Mouse (Mus musculus): ENCODE measurements around the gene Fjx1.

The Fjx1 gene

GRCm38 (mm10) chr2:102426434-102426833 is 25.9 kb downstream of the Fjx1 start:
- DNase-seq (ENCODE audit: low spot score in 2 of 2) = no peak

- DNase-seq (ENCODE audit: low spot score in 2 of 2) = no peak
Observed at GRCm38 (mm10) chr2:102416149-102416743, 36.1 kb downstream of the Fjx1 start.

GRCm38 (mm10) chr2:102412738-102413137 is 39.6 kb downstream of the Fjx1 start:
- no peak for DNase-seq (ENCODE audit: low spot score in 2 of 2)

- no peak for DNase-seq (ENCODE audit: low spot score in 2 of 2)
Observed at GRCm38 (mm10) chr2:102410615-102411014, 41.7 kb downstream of the Fjx1 start.

GRCm38 (mm10) chr2:102409741-102410140 is 42.6 kb downstream of the Fjx1 start:
- DNase-seq (ENCODE audit: low spot score in 2 of 2) = no peak

GRCm38 (mm10) chr2:102407363-102408184 is 44.7 kb downstream of the Fjx1 start, which contains the start of gene Trim44:
Trim44 (minus strand) TSS chr2:102407828.
- no peak for DNase-seq (ENCODE audit: low spot score in 2 of 2)

- DNase-seq (ENCODE audit: low spot score in 2 of 2) = no peak
Observed at GRCm38 (mm10) chr2:102406324-102407304, 45.7 kb downstream of the Fjx1 start.

- DNase-seq (ENCODE audit: low spot score in 2 of 2) = no peak
Observed at GRCm38 (mm10) chr2:102403982-102404381, 48.3 kb downstream of the Fjx1 start.

GRCm38 (mm10) chr2:102403306-102403705 is 49.0 kb downstream of the Fjx1 start:
- DNase-seq (ENCODE audit: low spot score in 2 of 2) = no peak

GRCm38 (mm10) chr2:102401352-102401692 is 51.0 kb downstream of the Fjx1 start:
- no peak for DNase-seq (ENCODE audit: low spot score in 2 of 2)

- peak; percentile 94 to 95 for DNase-seq (ENCODE audit: low spot score in 2 of 2)
Observed at GRCm38 (mm10) chr2:102400605-102401351, 51.5 kb downstream of the Fjx1 start.

- peak; percentile 27 to 36 for DNase-seq (ENCODE audit: low spot score in 2 of 2)
Observed at GRCm38 (mm10) chr2:102399864-102400604, 52.3 kb downstream of the Fjx1 start.
